27 mouse cellular contexts compared by ENCODE assay signal in the genomic region with DNA sequence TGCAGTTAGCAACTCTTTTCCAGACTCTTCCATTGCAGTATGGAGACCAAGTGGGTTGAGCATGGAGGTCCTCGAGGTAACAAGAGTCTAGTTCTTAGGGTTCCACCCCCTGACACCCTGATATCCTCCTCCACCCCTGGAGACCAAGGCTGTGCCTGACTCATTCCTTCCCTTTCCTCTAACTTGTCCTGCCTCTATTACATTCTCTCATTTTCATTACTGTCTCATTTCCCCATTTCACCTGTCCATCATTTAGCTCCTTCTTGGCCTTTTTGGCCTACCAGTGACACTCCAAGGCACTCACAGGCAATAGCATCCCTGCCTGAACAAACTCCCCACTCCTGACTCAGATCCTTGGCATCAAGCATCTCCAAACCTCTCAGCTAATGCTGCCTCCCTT.
A peak's percentile ranks its signal among the peaks of the same experiment; 100 is the strongest.
DNase-seq lines count a peak whose midpoint lies in the region; ATAC-seq lines count a peak whose summit lies in the region.
"Had no signal": no experiment of that assay in that cellular context is flagged by ENCODE, and none has a peak within 500 bp of the region (broad histone marks: within the 10 kb centered on the region; RNA-seq: fewer than 3 reads in every experiment).

No protein-coding gene starts in this region.

- no peaks in the 10 kb centered on the region for H3K36me3 ChIP-seq in forebrain, embryonic 11.5 days (ENCODE audit: control insufficient read depth, insufficient read depth, low read length)
- H3K36me3 ChIP-seq: forebrain, embryonic 15.5 days; heart, embryonic 12.5 days; heart, embryonic 15.5 days had no signal

- no peak overlapping the region for H3K27ac ChIP-seq in forebrain, embryonic 11.5 days (ENCODE audit: low read depth, low read length)
- H3K27ac ChIP-seq: forebrain, embryonic 10.5 days; forebrain, embryonic 15.5 days; heart, embryonic 15.5 days; hindbrain, embryonic 14.5 days; hindbrain, postnatal 0 days had no signal

- DNase-seq in heart, adult 11 months: peak; percentile 58
- DNase-seq in heart, postnatal 14 days: no peak
- no peak for DNase-seq in cerebellum, postnatal 14 days
- no peak for DNase-seq in forebrain, embryonic 11.5 days (ENCODE audit: low spot score)
- DNase-seq: adrenal gland, postnatal 10 days; adrenal gland, postnatal 36 days; cerebellum, adult 11 months; cerebellum, adult 2 months; cerebellum, adult 9-11 months; cerebellum, postnatal 36 days; gastrocnemius, postnatal 10 days; gastrocnemius, postnatal 36 days; heart, adult 18-20 months; heart, postnatal 10 days; heart, postnatal 4 days; kidney, adult 18-20 months had no signal

- peak; percentile 50; the same call in 1 of the 2 replicates for ATAC-seq in common myeloid progenitor, adult 5-6 weeks (replicated peaks; ENCODE audit: low read depth, poor library complexity, severe bottlenecking)
- peak; percentile 48 for ATAC-seq in megakaryocyte progenitor cell, adult 5-6 weeks (replicated peaks; ENCODE audit: poor library complexity)
- no peak for ATAC-seq in forebrain, embryonic 11.5 days (replicated peaks; ENCODE audit: low FRiP score)
- ATAC-seq: forebrain, embryonic 15.5 days; hindbrain, postnatal 0 days; inflammation-experienced regulatory T-cells, adult 6 months; intestine, embryonic 16.5 days; Patski had no signal

- 96% methylated on average over 1 of the region's 1 CpGs for WGBS in forebrain, embryonic 11.5 days

- H3K4me1 ChIP-seq in forebrain, embryonic 11.5 days (replicated peaks; ENCODE audit: control insufficient read depth, insufficient read depth, low read length): no peaks in the 10 kb centered on the region
- H3K4me1 ChIP-seq: forebrain, embryonic 10.5 days; forebrain, embryonic 15.5 days; heart, embryonic 15.5 days had no signal

- H3K4me3 ChIP-seq in forebrain, embryonic 11.5 days (ENCODE audit: low read depth, low read length): no peak overlapping the region
- H3K4me3 ChIP-seq: forebrain, embryonic 10.5 days; forebrain, embryonic 15.5 days; heart, embryonic 12.5 days; heart, embryonic 15.5 days had no signal

- H3K4me2 ChIP-seq in forebrain, embryonic 11.5 days (ENCODE audit: low read depth, low read length, severe bottlenecking): no peak overlapping the region
- H3K4me2 ChIP-seq: forebrain, embryonic 15.5 days; heart, embryonic 12.5 days; heart, embryonic 15.5 days; hindbrain, embryonic 14.5 days had no signal

- H3K9ac ChIP-seq in forebrain, embryonic 11.5 days (ENCODE audit: low read length): no peak overlapping the region
- H3K9ac ChIP-seq: forebrain, embryonic 15.5 days; heart, embryonic 12.5 days; heart, embryonic 15.5 days; hindbrain, embryonic 14.5 days had no signal

- intact Hi-C loops in heart, postnatal 14 days (cut with DNase I): no loop called here

- H3K9me3 ChIP-seq in forebrain, embryonic 11.5 days (ENCODE audit: control insufficient read depth, low read length): no peaks in the 10 kb centered on the region
- H3K9me3 ChIP-seq: forebrain, embryonic 10.5 days; forebrain, embryonic 15.5 days; heart, embryonic 12.5 days; heart, embryonic 15.5 days had no signal

- no peaks in the 10 kb centered on the region for H3K27me3 ChIP-seq in forebrain, embryonic 11.5 days (ENCODE audit: control insufficient read depth, insufficient read depth, low read length)
- H3K27me3 ChIP-seq: forebrain, embryonic 15.5 days; heart, embryonic 12.5 days; heart, embryonic 15.5 days; Patski had no signal
